Mouse (Mus musculus) lung, postnatal 0 days (tissue): Measurements from ENCODE around the gene Tmem54.

Experiments
- CTCF ChIP-seq: IDR thresholded peaks from 2 replicates; pipeline ENCODE4 v1.5.1; 2016; ENCODE audit warnings: antibody characterized with exemption, mild to moderate bottlenecking
- EP300 ChIP-seq: IDR thresholded peaks from 2 replicates; pipeline ENCODE4 v1.6.1; 2016; ENCODE audit warnings: antibody characterized with exemption, mild to moderate bottlenecking, control low read depth

- no peak for TF ChIP-seq EP300
- TF ChIP-seq CTCF: no peak
These were observed 31.4 kb downstream of the Tmem54 start, which contains the start of gene Fndc5 for GRCm38 (mm10) chr4:129136579-129137391.
